Mouse (Mus musculus) midbrain, postnatal 0 days (tissue): ENCODE data around the gene Rnasel. TPM values are rescaled to one million over a fixed set of nuclear protein-coding genes. Genes with fewer than 3 reads are reported as not detected.

Experiments
- ATAC-seq: fragments of 200-750 bp; cut with Nextera tagmentation; 2 replicates; pipeline ENCODE4 v1.8.0; 2017; ENCODE audit warnings: moderate number of reproducible peaks, mild to moderate bottlenecking, moderate TSS enrichment, moderate library complexity; ENCODE audit not compliant: low FRiP score
- DNase-seq: peaks from one replicate; pipeline ENCODE4 v3.0.0-alpha.2; 2015; ENCODE audit warnings: low spot score
- H3K27ac ChIP-seq: fragments of 300-500 bp; sonication (generic); 2 replicates; pipeline ENCODE4 v1.5.1; 2014; ENCODE audit warnings: low read depth, mild to moderate bottlenecking, low read length, mixed read lengths
- H3K27me3 ChIP-seq: fragments of 300-500 bp; sonication (generic); 2 replicates; pipeline ENCODE4 v1.6.1; 2014; ENCODE audit warnings: low read length, control low read depth, mixed read lengths; ENCODE audit not compliant: insufficient read depth
- H3K36me3 ChIP-seq: fragments of 300-500 bp; sonication (generic); 2 replicates; pipeline ENCODE4 v1.6.1; 2014; ENCODE audit warnings: low read length, control low read depth, mixed read lengths; ENCODE audit not compliant: insufficient read depth
- H3K4me1 ChIP-seq: fragments of 300-500 bp; sonication (generic); 2 replicates; pipeline ENCODE4 v1.6.1; 2014; ENCODE audit warnings: mild to moderate bottlenecking, control low read depth, antibody characterized with exemption, low read length, mixed read lengths; ENCODE audit not compliant: insufficient read depth
- H3K4me2 ChIP-seq: fragments of 300-500 bp; sonication (generic); 2 replicates; pipeline ENCODE4 v1.6.1; 2014; ENCODE audit warnings: low read depth, mild to moderate bottlenecking, low read length, mixed read lengths; ENCODE audit not compliant: poor library complexity, severe bottlenecking
- H3K4me3 ChIP-seq: fragments of 300-500 bp; sonication (generic); 2 replicates; pipeline ENCODE4 v1.5.1; 2014; ENCODE audit warnings: low read depth, mild to moderate bottlenecking, low read length, moderate library complexity
- H3K9ac ChIP-seq: fragments of 300-500 bp; sonication (generic); replicated peaks from 2 replicates; pipeline ENCODE4 v1.6.1; 2014; ENCODE audit warnings: mild to moderate bottlenecking, low read length, moderate library complexity, mixed read lengths; ENCODE audit not compliant: poor library complexity, severe bottlenecking
- H3K9me3 ChIP-seq: fragments of 300-500 bp; sonication (generic); 2 replicates; pipeline ENCODE4 v1.6.1; 2016; ENCODE audit warnings: low read length, control low read depth
- CTCF ChIP-seq: IDR thresholded peaks from 2 replicates; pipeline ENCODE4 v1.5.1; 2016; ENCODE audit warnings: antibody characterized with exemption, mild to moderate bottlenecking
- WGBS: fragments of 180-500 bp; shearing (Covaris S2); extraction: QIAGEN DNeasy Blood & Tissue Kit; methylation state at CpG from one replicate; pipeline ENCODE4 v1.1.7; 2014; 5-methylcytosine and 5-hydroxymethylcytosine counted together
- polyA plus RNA-seq: library from polyadenylated mRNA; unstranded; fragments of >200 nt; fragmentation: Nextera tagmentation; extraction: Ambion mirVana; gene quantifications from 2 replicates; pipeline ENCODE4 v1.2.1, GENCODE M21; 2015
- total RNA-seq: library from RNA; depleted of rRNA; stranded (reverse); fragments of >200 nt; gene quantifications from 2 replicates; pipeline ENCODE4 v1.2.3, GENCODE M21; 2014

Rnasel gene
- total and polyA plus RNA-seq, 2 experiments from 2014 or later: 17.4 to 22.1 TPM

GRCm38 (mm10) chr1:153746119-153746670 lies 3.0 kb upstream of the Rnasel start:
- H3K4me3 ChIP-seq: no peak overlapping the region
- H3K27me3 ChIP-seq: no peaks in the 10 kb centered on the region
- no peaks in the 10 kb centered on the region for H3K9me3 ChIP-seq
- ATAC-seq (no peak), DNase-seq (no peak)
- no peak for TF ChIP-seq CTCF
- H3K4me2 ChIP-seq: no peak overlapping the region
- no peak overlapping the region for H3K27ac ChIP-seq
- peaks cover 7% of the 10 kb centered on the region; the same call in 1 of the 2 replicates for H3K4me1 ChIP-seq
- no peak overlapping the region for H3K9ac ChIP-seq
- 66% methylated on average over 14 of the region's 14 CpGs for WGBS
- H3K36me3 ChIP-seq: no peaks in the 10 kb centered on the region; the same call in 1 of the 2 replicates

GRCm38 (mm10) chr1:153746728-153747127 lies 2.5 kb upstream of the Rnasel start:
- 3% methylated on average over 12 of the region's 12 CpGs for WGBS
- ATAC-seq: no peak

GRCm38 (mm10) chr1:153747861-153748530 lies 1.2 kb upstream of the Rnasel start:
- no peak overlapping the region for H3K27ac ChIP-seq
- ATAC-seq (no peak), DNase-seq (no peak)
- TF ChIP-seq CTCF: no peak
- no peaks in the 10 kb centered on the region; the same call in 1 of the 2 replicates for H3K36me3 ChIP-seq
- peaks cover 11% of the 10 kb centered on the region; the same call in 1 of the 2 replicates for H3K4me1 ChIP-seq
- 71% methylated on average over 12 of the region's 12 CpGs for WGBS
- no peak overlapping the region for H3K4me3 ChIP-seq
- H3K4me2 ChIP-seq: no peak overlapping the region
- H3K9me3 ChIP-seq: no peaks in the 10 kb centered on the region
- H3K27me3 ChIP-seq: no peaks in the 10 kb centered on the region
- H3K9ac ChIP-seq: no peak overlapping the region

More at GRCm38 (mm10) chr1:153746728-153747127, 2.5 kb upstream of the Rnasel start:
- no peak overlapping the region for H3K9ac ChIP-seq
- peaks cover 9% of the 10 kb centered on the region; the same call in 1 of the 2 replicates for H3K4me1 ChIP-seq
- no peaks in the 10 kb centered on the region for H3K27me3 ChIP-seq
- H3K36me3 ChIP-seq: no peaks in the 10 kb centered on the region; the same call in 1 of the 2 replicates
- peak; percentile 90 for DNase-seq
- H3K27ac ChIP-seq: no peak overlapping the region
- H3K4me3 ChIP-seq: no peak overlapping the region
- TF ChIP-seq CTCF: peak; percentile 93
- no peak overlapping the region for H3K4me2 ChIP-seq
- no peaks in the 10 kb centered on the region for H3K9me3 ChIP-seq

- 0% methylated on average over 1 of the region's 1 CpGs for WGBS
- Histone ChIP-seq H3K9me3 (no peaks in the 10 kb centered on the region), H3K27ac (no peak overlapping the region), H3K4me2 (peak overlapping the region; percentile 71), H3K27me3 (no peaks in the 10 kb centered on the region), H3K36me3 (no peaks in the 10 kb centered on the region; the same call in 1 of the 2 replicates), H3K9ac (no peak overlapping the region), H3K4me1 (peaks cover 11% of the 10 kb centered on the region; the same call in 1 of the 2 replicates), H3K4me3 (no peak overlapping the region)
- peak; percentile 67 for DNase-seq
- ATAC-seq: no peak
- no peak for TF ChIP-seq CTCF
Measured at GRCm38 (mm10) chr1:153748549-153748948, 677 bp upstream of the Rnasel start.

GRCm38 (mm10) chr1:153750054-153750453 lies 828 bp downstream of the Rnasel start:
- ATAC-seq (no peak), DNase-seq (no peak)
- Histone ChIP-seq H3K9me3 (no peaks in the 10 kb centered on the region), H3K36me3 (no peaks in the 10 kb centered on the region), H3K4me2 (peak overlapping the region; percentile 71), H3K4me1 (peaks cover 11% of the 10 kb centered on the region; the same call in 1 of the 2 replicates), H3K4me3 (peak overlapping the region; percentile 35), H3K9ac (peak overlapping the region; percentile 73), H3K27me3 (no peaks in the 10 kb centered on the region), H3K27ac (peak overlapping the region; percentile 79; the same call in 1 of the 2 replicates)
- 17% methylated on average over 6 of the region's 6 CpGs for WGBS
- no peak for TF ChIP-seq CTCF

- peak overlapping the region; percentile 45 for H3K4me2 ChIP-seq
- TF ChIP-seq CTCF: no peak
- no peaks in the 10 kb centered on the region for H3K27me3 ChIP-seq
- no peak for DNase-seq
- peak overlapping the region; percentile 67 for H3K27ac ChIP-seq
- 0 out of 2 replicates have a peak overlapping the region, but pooled peaks have one; percentile 33 for H3K9ac ChIP-seq
- H3K9me3 ChIP-seq: no peaks in the 10 kb centered on the region
- no peaks in the 10 kb centered on the region for H3K36me3 ChIP-seq
- no peak for ATAC-seq
- H3K4me3 ChIP-seq: peak overlapping the region; percentile 8; the same call in 1 of the 2 replicates
- peaks cover 11% of the 10 kb centered on the region; the same call in 1 of the 2 replicates for H3K4me1 ChIP-seq
- 44% methylated on average over 13 of the region's 13 CpGs for WGBS
Measured at GRCm38 (mm10) chr1:153751763-153752301, 2.6 kb downstream of the Rnasel start.
